13 mouse cellular contexts compared by ENCODE assay signal in genomic region chr1:172515396-172515795, GRCm38 (mm10). TPM values are rescaled to one million over a fixed set of nuclear protein-coding genes. Genes with fewer than 3 reads are reported as not detected.
DNase-seq lines count a peak whose midpoint lies in the region; ATAC-seq and TF ChIP-seq lines count a peak whose summit lies in the region.
"Had no signal": no experiment of that assay in that cellular context is flagged by ENCODE, and none has a peak within 500 bp of the region (broad histone marks: within the 10 kb centered on the region; RNA-seq: fewer than 3 reads in every experiment).

No protein-coding gene starts in this region.

- H3K27ac ChIP-seq in forebrain, embryonic 10.5 days, result 0 out of 2 replicates have a peak overlapping the region, but pooled peaks have one; percentile 20
- no peak overlapping the region for H3K27ac ChIP-seq in forebrain, postnatal 0 days (ENCODE audit: low read depth, low read length)
- H3K27ac ChIP-seq in stomach, embryonic 15.5 days, result peak overlapping the region; percentile 28; the same call in 1 of the 2 replicates
- no peak overlapping the region for H3K27ac ChIP-seq in stomach, postnatal 0 days (replicated peaks)
- peak overlapping the region; percentile 18; the same call in 1 of the 2 replicates for H3K27ac ChIP-seq in stomach, embryonic 16.5 days (ENCODE audit: low read length)
- H3K27ac ChIP-seq: embryonic facial prominence, embryonic 15.5 days; limb, embryonic 13.5 days had no signal

- peaks cover 9% of the 10 kb centered on the region for H3K9me3 ChIP-seq in forebrain, embryonic 10.5 days
- no peaks in the 10 kb centered on the region for H3K9me3 ChIP-seq in forebrain, postnatal 0 days (ENCODE audit: low read length)
- H3K9me3 ChIP-seq in stomach, embryonic 15.5 days, result no peaks in the 10 kb centered on the region
- no peaks in the 10 kb centered on the region for H3K9me3 ChIP-seq in stomach, postnatal 0 days (ENCODE audit: control insufficient read depth, low read length)
- H3K9me3 ChIP-seq in stomach, embryonic 16.5 days (replicated peaks; ENCODE audit: control insufficient read depth, low read length), result no peaks in the 10 kb centered on the region; the same call in 1 of the 2 replicates
- H3K9me3 ChIP-seq: embryonic facial prominence, embryonic 15.5 days had no signal

- peaks cover 13% of the 10 kb centered on the region; the same call in 1 of the 2 replicates for H3K27me3 ChIP-seq in forebrain, embryonic 10.5 days (ENCODE audit: poor library complexity, severe bottlenecking)
- no peaks in the 10 kb centered on the region for H3K27me3 ChIP-seq in forebrain, postnatal 0 days (ENCODE audit: insufficient read depth, low read length)
- no peaks in the 10 kb centered on the region for H3K27me3 ChIP-seq in stomach, embryonic 15.5 days (replicated peaks)
- H3K27me3 ChIP-seq in stomach, postnatal 0 days (ENCODE audit: control insufficient read depth, insufficient read depth, low read length), result no peaks in the 10 kb centered on the region
- no peaks in the 10 kb centered on the region for H3K27me3 ChIP-seq in stomach, embryonic 16.5 days (ENCODE audit: control insufficient read depth, insufficient read depth, low read length)
- H3K27me3 ChIP-seq: embryonic facial prominence, embryonic 15.5 days; limb, embryonic 13.5 days had no signal

- peaks cover 37% of the 10 kb centered on the region for H3K4me1 ChIP-seq in forebrain, embryonic 10.5 days
- no peaks in the 10 kb centered on the region for H3K4me1 ChIP-seq in forebrain, postnatal 0 days (ENCODE audit: insufficient read depth)
- H3K4me1 ChIP-seq in stomach, embryonic 15.5 days, result peaks cover 33% of the 10 kb centered on the region
- peaks cover 8% of the 10 kb centered on the region; the same call in 1 of the 2 replicates for H3K4me1 ChIP-seq in stomach, postnatal 0 days (replicated peaks; ENCODE audit: control insufficient read depth, insufficient read depth)
- H3K4me1 ChIP-seq in stomach, embryonic 16.5 days (ENCODE audit: control insufficient read depth, insufficient read depth, low read length), result peaks cover 20% of the 10 kb centered on the region

- H3K4me2 ChIP-seq in forebrain, postnatal 0 days (ENCODE audit: low read depth), result no peak overlapping the region
- H3K4me2 ChIP-seq in stomach, embryonic 15.5 days, result no peak overlapping the region
- H3K4me2 ChIP-seq in stomach, postnatal 0 days (replicated peaks; ENCODE audit: low read depth), result no peak overlapping the region
- H3K4me2 ChIP-seq in stomach, embryonic 16.5 days (ENCODE audit: low read depth, low read length), result no peak overlapping the region
- H3K4me2 ChIP-seq: embryonic facial prominence, embryonic 15.5 days; limb, embryonic 13.5 days had no signal

- DNase-seq in forebrain, embryonic 10.5 days (ENCODE audit: extremely low spot score, low spot score), result no peak
- no peak for DNase-seq in forebrain, postnatal 0 days
- no peak for DNase-seq in stomach, postnatal 0 days (ENCODE audit: low spot score)
- DNase-seq in kidney, postnatal 10 days, result peak; percentile 55
- DNase-seq in natural killer cell, adult 2 months (ENCODE audit: low spot score in 2 of 2), result no peak
- no peak for DNase-seq in layer of hippocampus, postnatal 36 days
- DNase-seq: cerebellum, adult 18-20 months; gastrocnemius, postnatal 14 days had no signal

- no peak overlapping the region for H3K4me3 ChIP-seq in forebrain, embryonic 10.5 days
- no peak overlapping the region for H3K4me3 ChIP-seq in forebrain, postnatal 0 days (ENCODE audit: low read depth, low read length)
- no peak overlapping the region for H3K4me3 ChIP-seq in stomach, embryonic 15.5 days (replicated peaks)
- H3K4me3 ChIP-seq in stomach, postnatal 0 days (ENCODE audit: low read depth, low read length), result no peak overlapping the region
- no peak overlapping the region for H3K4me3 ChIP-seq in stomach, embryonic 16.5 days (replicated peaks; ENCODE audit: low read length)
- H3K4me3 ChIP-seq: embryonic facial prominence, embryonic 15.5 days; limb, embryonic 13.5 days had no signal

- no peak for ATAC-seq in forebrain, postnatal 0 days
- ATAC-seq in stomach, embryonic 15.5 days (ENCODE audit: insufficient read depth, low FRiP score, low read depth), result no peak
- ATAC-seq in stomach, postnatal 0 days (ENCODE audit: low FRiP score, low TSS enrichment), result no peak
- ATAC-seq in stomach, embryonic 16.5 days (ENCODE audit: insufficient read depth, low FRiP score), result 0 out of 2 replicates have a peak, but pooled peaks have one; percentile 26
- ATAC-seq: midbrain, embryonic 16.5 days had no signal

- TF ChIP-seq CTCF in forebrain, postnatal 0 days (IDR thresholded peaks at IDR 0.05; ENCODE audit: low read depth), result no peak
- TF ChIP-seq CTCF in stomach, postnatal 0 days (IDR thresholded peaks at IDR 0.05; ENCODE audit: low read depth), result no peak

- no peaks in the 10 kb centered on the region for H3K36me3 ChIP-seq in forebrain, embryonic 10.5 days (replicated peaks)
- no peaks in the 10 kb centered on the region for H3K36me3 ChIP-seq in forebrain, postnatal 0 days (ENCODE audit: insufficient read depth)
- H3K36me3 ChIP-seq in stomach, embryonic 15.5 days, result no peaks in the 10 kb centered on the region
- H3K36me3 ChIP-seq in stomach, postnatal 0 days (ENCODE audit: control insufficient read depth, insufficient read depth, low read length), result no peaks in the 10 kb centered on the region
- H3K36me3 ChIP-seq in stomach, embryonic 16.5 days (ENCODE audit: control insufficient read depth, insufficient read depth, low read length), result no peaks in the 10 kb centered on the region
- H3K36me3 ChIP-seq: embryonic facial prominence, embryonic 15.5 days; limb, embryonic 13.5 days had no signal

- 72% methylated on average over 1 of the region's 1 CpGs for WGBS in forebrain, embryonic 10.5 days
- 83% methylated on average over 1 of the region's 1 CpGs for WGBS in forebrain, postnatal 0 days
- WGBS in stomach, embryonic 15.5 days, result 55% methylated on average over 1 of the region's 1 CpGs
- 55% methylated on average over 1 of the region's 1 CpGs for WGBS in stomach, postnatal 0 days
- WGBS in stomach, embryonic 16.5 days, result 52% methylated on average over 1 of the region's 1 CpGs

- H3K9ac ChIP-seq in forebrain, postnatal 0 days, result no peak overlapping the region
- no peak overlapping the region for H3K9ac ChIP-seq in stomach, embryonic 15.5 days
- no peak overlapping the region for H3K9ac ChIP-seq in stomach, postnatal 0 days (ENCODE audit: low read length)
- H3K9ac ChIP-seq in stomach, embryonic 16.5 days (ENCODE audit: low read length), result no peak overlapping the region
- H3K9ac ChIP-seq: embryonic facial prominence, embryonic 15.5 days; limb, embryonic 13.5 days had no signal

- no peak for TF ChIP-seq EP300 in stomach, postnatal 0 days (optimal IDR thresholded peaks at IDR 0.05)

RNA-seq across cellular contexts. Expression of gene Cfap45, which starts 5.2 kb away (rescaled TPM):
- 1.4 and 1.6 TPM in 2 replicates for polyA plus RNA-seq in forebrain, embryonic 10.5 days (2016; fragmentation: Nextera tagmentation; extraction: Ambion mirVana)
- total RNA-seq in forebrain, postnatal 0 days (2014; rRNA removed), result 3.0 and 5.1 TPM in 2 replicates
- polyA plus RNA-seq in forebrain, postnatal 0 days (2015; fragmentation: Nextera tagmentation; extraction: Ambion mirVana), result 3.9 and 5.5 TPM in 2 replicates
- polyA plus RNA-seq in stomach, embryonic 15.5 days (2015; fragmentation: Nextera tagmentation; extraction: Ambion mirVana), result 2.4 TPM in 2 replicates
- 4.6 and 5.4 TPM in 2 replicates for polyA plus RNA-seq in stomach, postnatal 0 days (2015; fragmentation: Nextera tagmentation; extraction: Ambion mirVana)
- polyA plus RNA-seq in stomach, embryonic 16.5 days (2015; fragmentation: Nextera tagmentation; extraction: Ambion mirVana), result 2.6 and 3.1 TPM in 2 replicates
- total RNA-seq in layer of hippocampus, postnatal 36 days (2021), result 1 to 10 TPM; 4.0 to 5.5 TPM

RNA-seq across cellular contexts. Expression of gene Tagln2, which starts 15.5 kb away (rescaled TPM):
- 69.7 and 71.1 TPM in 2 replicates for polyA plus RNA-seq in forebrain, embryonic 10.5 days (2016; fragmentation: Nextera tagmentation; extraction: Ambion mirVana)
- 31.5 and 33.8 TPM in 2 replicates for total RNA-seq in forebrain, postnatal 0 days (2014; rRNA removed)
- 42.8 and 48.5 TPM in 2 replicates for polyA plus RNA-seq in forebrain, postnatal 0 days (2015; fragmentation: Nextera tagmentation; extraction: Ambion mirVana)
- 341 and 366 TPM in 2 replicates for polyA plus RNA-seq in stomach, embryonic 15.5 days (2015; fragmentation: Nextera tagmentation; extraction: Ambion mirVana)
- polyA plus RNA-seq in stomach, postnatal 0 days (2015; fragmentation: Nextera tagmentation; extraction: Ambion mirVana), result 564 and 594 TPM in 2 replicates
- 377 and 446 TPM in 2 replicates for polyA plus RNA-seq in stomach, embryonic 16.5 days (2015; fragmentation: Nextera tagmentation; extraction: Ambion mirVana)
- total RNA-seq in layer of hippocampus, postnatal 36 days (2021), result 1 to 10 TPM; 8.7 to 9.2 TPM

RNA-seq across cellular contexts. Expression of gene Igsf9, which starts 33.8 kb away (rescaled TPM):
- polyA plus RNA-seq in forebrain, embryonic 10.5 days (2016; fragmentation: Nextera tagmentation; extraction: Ambion mirVana), result 81.7 and 82.5 TPM in 2 replicates
- total RNA-seq in forebrain, postnatal 0 days (2014; rRNA removed), result 35.3 and 36.2 TPM in 2 replicates
- polyA plus RNA-seq in forebrain, postnatal 0 days (2015; fragmentation: Nextera tagmentation; extraction: Ambion mirVana), result 13.3 and 25.6 TPM in 2 replicates
- polyA plus RNA-seq in stomach, embryonic 15.5 days (2015; fragmentation: Nextera tagmentation; extraction: Ambion mirVana), result 49.0 and 50.1 TPM in 2 replicates
- 16.7 and 19.9 TPM in 2 replicates for polyA plus RNA-seq in stomach, postnatal 0 days (2015; fragmentation: Nextera tagmentation; extraction: Ambion mirVana)
- polyA plus RNA-seq in stomach, embryonic 16.5 days (2015; fragmentation: Nextera tagmentation; extraction: Ambion mirVana), result 51.6 and 55.3 TPM in 2 replicates
- 10 to 100 TPM in 1 of 2 experiments, 1 to 10 TPM in 1; 8.0 to 10.7 TPM for total RNA-seq in layer of hippocampus, postnatal 36 days (2021)

RNA-seq across cellular contexts. Expression of gene Slamf9, which starts 40.2 kb away (rescaled TPM):
- not detected in 2 replicates for polyA plus RNA-seq in forebrain, embryonic 10.5 days (2016; fragmentation: Nextera tagmentation; extraction: Ambion mirVana)
- 0.15 and 0.43 TPM in 2 replicates for total RNA-seq in forebrain, postnatal 0 days (2014; rRNA removed)
- 0.21 and 0.30 TPM in 2 replicates for polyA plus RNA-seq in forebrain, postnatal 0 days (2015; fragmentation: Nextera tagmentation; extraction: Ambion mirVana)
- polyA plus RNA-seq in stomach, embryonic 15.5 days (2015; fragmentation: Nextera tagmentation; extraction: Ambion mirVana), result 0.79 and 1.0 TPM in 2 replicates
- polyA plus RNA-seq in stomach, postnatal 0 days (2015; fragmentation: Nextera tagmentation; extraction: Ambion mirVana), result 1.8 TPM in 2 replicates
- polyA plus RNA-seq in stomach, embryonic 16.5 days (2015; fragmentation: Nextera tagmentation; extraction: Ambion mirVana), result 0.59 and 0.91 TPM in 2 replicates
- total RNA-seq in layer of hippocampus, postnatal 36 days (2021), result under 1 TPM in 1 of 2 experiments, not detected in 1; 0.28 TPM

RNA-seq across cellular contexts. Expression of gene Vsig8, which starts 40.3 kb away (rescaled TPM):
- polyA plus RNA-seq in forebrain, embryonic 10.5 days (2016; fragmentation: Nextera tagmentation; extraction: Ambion mirVana), result 0.09 TPM in 1 of 2 replicates, not detected in the other
- 0.71 and 1.0 TPM in 2 replicates for total RNA-seq in forebrain, postnatal 0 days (2014; rRNA removed)
- polyA plus RNA-seq in forebrain, postnatal 0 days (2015; fragmentation: Nextera tagmentation; extraction: Ambion mirVana), result 0.45 and 0.67 TPM in 2 replicates
- polyA plus RNA-seq in stomach, embryonic 15.5 days (2015; fragmentation: Nextera tagmentation; extraction: Ambion mirVana), result 0.46 and 1.8 TPM in 2 replicates
- 19.2 and 22.7 TPM in 2 replicates for polyA plus RNA-seq in stomach, postnatal 0 days (2015; fragmentation: Nextera tagmentation; extraction: Ambion mirVana)
- 1.6 and 2.5 TPM in 2 replicates for polyA plus RNA-seq in stomach, embryonic 16.5 days (2015; fragmentation: Nextera tagmentation; extraction: Ambion mirVana)
- under 1 TPM; 0.25 to 0.67 TPM for total RNA-seq in layer of hippocampus, postnatal 36 days (2021)
- total RNA-seq: gastrocnemius, postnatal 14 days had no signal

Comparison
In these comparisons a context has a peak if more than half of its experiments do, and no peak if none do; other contexts are left out.
1. H3K27ac ChIP-seq: peak in forebrain, embryonic 10.5 days (single experiment), stomach, embryonic 15.5 days (single experiment) and stomach, embryonic 16.5 days (single experiment); none in forebrain, postnatal 0 days (single experiment) and stomach, postnatal 0 days (single experiment).